Mouse (Mus musculus): ENCODE measurements around the gene Mrpl36. TPM values are rescaled to one million over a fixed set of nuclear protein-coding genes. Genes with fewer than 3 reads are reported as not detected.

The Mrpl36 gene
- total and polyA plus RNA-seq, 3 experiments, result 140 to 147 TPM; not detected in 1

DNA sequence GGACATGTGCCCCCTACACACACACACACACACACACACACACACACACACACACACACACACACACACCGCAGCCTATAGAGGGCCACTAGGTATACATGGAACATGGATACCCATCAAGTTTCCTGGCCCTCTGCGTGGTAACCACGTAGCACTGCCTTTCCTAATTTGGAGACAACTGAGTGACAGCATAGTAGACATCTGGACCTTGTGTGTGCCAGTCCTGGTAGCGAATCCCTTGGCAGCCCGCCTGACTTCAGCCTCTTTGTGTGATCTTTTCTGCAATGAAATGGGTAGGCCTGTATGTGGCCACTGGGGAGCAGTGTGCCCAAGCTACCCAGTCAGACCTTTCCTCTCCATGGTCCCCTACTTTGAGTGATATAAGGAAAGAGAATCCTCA lies 29.0 kb upstream of the Mrpl36 start:
- H3K9ac ChIP-seq (ENCODE audit: control insufficient read depth, low read depth, low read length, poor library complexity, severe bottlenecking), result no peak overlapping the region
- no peaks in the 10 kb centered on the region for H3K36me3 ChIP-seq (ENCODE audit: control insufficient read depth in 1 of 2, insufficient read depth in 2 of 2, low read length in 2 of 2)
- no peak for DNase-seq (ENCODE audit: low read depth, low spot score)
- no peaks in the 10 kb centered on the region for H3K79me2 ChIP-seq (ENCODE audit: control insufficient read depth, insufficient read depth, low read length, poor library complexity)
- no peaks in the 10 kb centered on the region for H3K9me3 ChIP-seq (replicated peaks; ENCODE audit: insufficient read depth, low read length)
- H3K4me1 ChIP-seq (ENCODE audit: control insufficient read depth in 1 of 2, insufficient read depth in 2 of 2, low read length in 2 of 2), result no peaks in the 10 kb centered on the region
- H3K27ac ChIP-seq (ENCODE audit: control insufficient read depth, low read depth, low read length), result no peak overlapping the region
- H3K27me3 ChIP-seq (ENCODE audit: control insufficient read depth in 1 of 2, insufficient read depth in 2 of 2, low read length in 2 of 2), result no peaks in the 10 kb centered on the region; a peak in 1 of 4 replicates
- no peak overlapping the region for H3K4me3 ChIP-seq (ENCODE audit: control insufficient read depth in 1 of 2, insufficient read depth in 1 of 2, low read depth in 2 of 2, low read length in 2 of 2)
- TF ChIP-seq ZC3H11A (IDR thresholded peaks at IDR 0.05; ENCODE audit: low read depth, low read length) (no peak), UBTF (IDR thresholded peaks at IDR 0.05; ENCODE audit: borderline replicate concordance, insufficient read depth, low read depth, low read length) (no peak), ZMIZ1 (IDR thresholded peaks at IDR 0.05; ENCODE audit: low read depth, low read length) (no peak), CHD2 (IDR thresholded peaks at IDR 0.05; ENCODE audit: low read length) (no peak), GATA1 (IDR thresholded peaks at IDR 0.05; ENCODE audit: low read depth, low read length) (no peak), E2F4 (IDR thresholded peaks at IDR 0.05; ENCODE audit: borderline replicate concordance, low read depth, low read length) (no peak)

DNA sequence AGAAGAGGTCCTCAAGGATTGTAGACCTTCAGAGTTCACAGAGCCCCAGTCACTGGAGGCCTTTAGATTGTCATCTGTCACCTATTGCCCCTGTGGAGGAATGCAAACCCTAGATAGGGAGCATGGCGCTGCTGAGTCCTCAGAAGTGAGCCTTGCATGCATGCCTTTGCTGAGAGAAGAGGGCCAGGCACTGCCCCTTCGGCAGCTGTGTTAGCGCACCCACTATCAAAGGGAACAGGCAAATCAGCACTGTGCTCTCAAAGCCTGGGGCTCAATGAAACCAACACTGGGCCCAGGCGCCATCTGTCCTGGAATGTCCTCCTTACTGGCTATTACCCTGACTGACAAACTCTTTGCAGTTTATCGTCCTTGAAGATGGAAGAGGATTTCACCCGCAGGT lies 23.6 kb upstream of the Mrpl36 start:
- Histone ChIP-seq H3K79me2 (ENCODE audit: control insufficient read depth, insufficient read depth, low read length, poor library complexity) (no peaks in the 10 kb centered on the region), H3K27ac (ENCODE audit: control insufficient read depth, low read depth, low read length) (no peak overlapping the region), H3K4me3 (ENCODE audit: control insufficient read depth in 1 of 2, insufficient read depth in 1 of 2, low read depth in 2 of 2, low read length in 2 of 2) (no peak overlapping the region), H3K9me3 (replicated peaks; ENCODE audit: insufficient read depth, low read length) (no peaks in the 10 kb centered on the region), H3K36me3 (ENCODE audit: control insufficient read depth in 1 of 2, insufficient read depth in 2 of 2, low read length in 2 of 2) (no peaks in the 10 kb centered on the region), H3K4me1 (ENCODE audit: control insufficient read depth in 1 of 2, insufficient read depth in 2 of 2, low read length in 2 of 2) (no peaks in the 10 kb centered on the region), H3K9ac (ENCODE audit: control insufficient read depth, low read depth, low read length, poor library complexity, severe bottlenecking) (no peak overlapping the region), H3K27me3 (ENCODE audit: control insufficient read depth in 1 of 2, insufficient read depth in 2 of 2, low read length in 2 of 2) (no peaks in the 10 kb centered on the region)
- no peak for DNase-seq (ENCODE audit: low read depth, low spot score)
- TF ChIP-seq ZC3H11A (IDR thresholded peaks at IDR 0.05; ENCODE audit: low read depth, low read length) (no peak), USF2 (IDR thresholded peaks at IDR 0.05; ENCODE audit: borderline replicate concordance in 1 of 2, insufficient read depth in 1 of 2, low read depth in 1 of 2, low read length in 2 of 2) (no peak), MAX (IDR thresholded peaks at IDR 0.05; ENCODE audit: low read length) (no peak), ZMIZ1 (IDR thresholded peaks at IDR 0.05; ENCODE audit: low read depth, low read length) (no peak), CTCF (IDR thresholded peaks at IDR 0.05 in 2 of 3, conservative IDR thresholded peaks at IDR 0.05 in 1 of 3; ENCODE audit: control insufficient read depth in 1 of 3, insufficient read depth in 1 of 3, low read depth in 2 of 3, low read length in 3 of 3, poor library complexity in 1 of 3, severe bottlenecking in 1 of 3) (no peak), MAFK (IDR thresholded peaks at IDR 0.05; ENCODE audit: borderline replicate concordance, low read depth, low read length) (no peak), ETS1 (IDR thresholded peaks at IDR 0.05; ENCODE audit: low read depth, low read length) (no peak), ELF1 (IDR thresholded peaks at IDR 0.05; ENCODE audit: low read depth, low read length) (no peak), NELFE (IDR thresholded peaks at IDR 0.05; ENCODE audit: low read depth, low read length) (no peak), GATA1 (IDR thresholded peaks at IDR 0.05; ENCODE audit: low read depth, low read length) (no peak), MXI1 (IDR thresholded peaks at IDR 0.05; ENCODE audit: low read depth, low read length) (no peak), NRF1 (IDR thresholded peaks at IDR 0.05; ENCODE audit: insufficient read depth, low read depth, low read length, poor library complexity, severe bottlenecking) (no peak), KAT2A (conservative IDR thresholded peaks at IDR 0.05; ENCODE audit: low read depth, low read length) (no peak), MEF2A (IDR thresholded peaks at IDR 0.05; ENCODE audit: extremely low read depth, insufficient replicate concordance, low read depth, low read length, poor library complexity, severe bottlenecking) (no peak), JUND (IDR thresholded peaks at IDR 0.05; ENCODE audit: low read depth, low read length) (no peak), MYC (IDR thresholded peaks at IDR 0.05; ENCODE audit: low read depth, low read length) (no peak)
